Mouse (Mus musculus) kidney, postnatal 14 days (tissue): ENCODE results near the gene Olfr507.
"Not testable (repeated sequence)": the region's sequence is repeated elsewhere in the genome, so short reads cannot be mapped to it uniquely, and the experiment has no call there.

ENCODE experiments used
- DNase-seq: peaks from one replicate; pipeline ENCODE4 v3.0.0; 2022; ENCODE audit warnings: mixed read lengths

The Olfr507 gene

GRCm38 (mm10) chr7:108621514-108621913 lies at the start of gene Olfr507:
Gene Olfr507 (plus strand): TSS chr7:108621814.
- no peak for DNase-seq

- DNase-seq = no peak
Measured at GRCm38 (mm10) chr7:108589797-108590196, 31.8 kb upstream of the Olfr507 start.

- DNase-seq = not testable (repeated sequence)
Measured at GRCm38 (mm10) chr7:108601916-108602315, 19.7 kb upstream of the Olfr507 start.

GRCm38 (mm10) chr7:108610487-108610886 lies 11.1 kb upstream of the Olfr507 start, which contains the start of gene Olfr506:
Gene Olfr506 (plus strand): TSS chr7:108610787.
- DNase-seq = no peak

- DNase-seq = no peak
Measured at GRCm38 (mm10) chr7:108614110-108614509, 7.5 kb upstream of the Olfr507 start.

- not testable (repeated sequence) for DNase-seq
Measured at GRCm38 (mm10) chr7:108616781-108617180, 4.8 kb upstream of the Olfr507 start.

GRCm38 (mm10) chr7:108629694-108630093 lies 8.1 kb downstream of the Olfr507 start, which contains the start of gene Olfr508:
Gene Olfr508 (plus strand): TSS chr7:108629994.
- DNase-seq = no peak

GRCm38 (mm10) chr7:108651806-108652205 lies 30.2 kb downstream of the Olfr507 start, which contains the start of gene Olfr509:
Gene Olfr509 (minus strand): TSS chr7:108651906.
- no peak for DNase-seq

GRCm38 (mm10) chr7:108662419-108662818 lies 40.8 kb downstream of the Olfr507 start:
- DNase-seq = no peak

GRCm38 (mm10) chr7:108666118-108666517 lies 44.5 kb downstream of the Olfr507 start, which contains the start of gene Olfr510:
Gene Olfr510 (plus strand): TSS chr7:108666418.
- DNase-seq = no peak

GRCm38 (mm10) chr7:108671058-108671457 lies 49.4 kb downstream of the Olfr507 start:
- no peak for DNase-seq
